Mouse (Mus musculus) bone marrow, adult 2 months (tissue): ENCODE data around the gene Gm10974. TPM values are rescaled to one million over a fixed set of nuclear protein-coding genes. Genes with fewer than 3 reads are reported as not detected.

Experiments
- H3K27ac ChIP-seq: fragments of 200-500 bp; 2 replicates; pipeline ENCODE4 v1.5.1; 2012; ENCODE audit warnings: low read depth, mild to moderate bottlenecking, control low read depth, inconsistent platforms, low read length; ENCODE audit not compliant: control insufficient read depth, poor library complexity, insufficient read depth
- H3K4me1 ChIP-seq: fragments of 200-500 bp; 2 replicates; pipeline ENCODE4 v1.6.1; 2011; ENCODE audit warnings: low read length; ENCODE audit not compliant: control insufficient read depth, insufficient read depth
- H3K4me3 ChIP-seq: fragments of 200-500 bp; replicated peaks from 2 replicates; pipeline ENCODE3; 2011; ENCODE audit warnings: mild to moderate bottlenecking, low read depth, low read length, control low read depth; ENCODE audit not compliant: control insufficient read depth
- CTCF ChIP-seq: fragments of 200-500 bp; IDR thresholded peaks from 2 replicates; pipeline ENCODE4 v1.5.1; 2011; ENCODE audit warnings: low read length, control low read depth; ENCODE audit not compliant: control insufficient read depth, insufficient read depth
- POLR2A ChIP-seq: fragments of 200-500 bp; IDR thresholded peaks from 2 replicates; pipeline ENCODE4 v1.6.1; 2011; ENCODE audit warnings: low read depth, mild to moderate bottlenecking, control low read depth, low read length, borderline replicate concordance; ENCODE audit not compliant: control insufficient read depth
- WGBS: fragments of 180-500 bp; shearing (Covaris S2); methylation state at CpG from one replicate; pipeline ENCODE4 v1.1.7; 2018; 5-methylcytosine and 5-hydroxymethylcytosine counted together
- polyA plus RNA-seq: library from polyadenylated mRNA; stranded (reverse); fragments of >200 nt; gene quantifications from 2 replicates; pipeline ENCODE4 v1.2.4, GENCODE M21; 2011; ENCODE audit warnings: low replicate concordance; ENCODE audit not compliant: missing spikeins, insufficient read depth, insufficient read length

Gm10974 gene
- polyA plus RNA-seq, 1 experiment = not detected

GRCm38 (mm10) chr7:66333906-66334500 is 31.7 kb upstream of the Gm10974 start:
- H3K27ac ChIP-seq = no peak overlapping the region
- TF ChIP-seq CTCF (no peak), POLR2A (no peak)
- WGBS = 81% methylated on average over 4 of the region's 4 CpGs
- H3K4me3 ChIP-seq = no peak overlapping the region
- no peaks in the 10 kb centered on the region for H3K4me1 ChIP-seq

DNA sequence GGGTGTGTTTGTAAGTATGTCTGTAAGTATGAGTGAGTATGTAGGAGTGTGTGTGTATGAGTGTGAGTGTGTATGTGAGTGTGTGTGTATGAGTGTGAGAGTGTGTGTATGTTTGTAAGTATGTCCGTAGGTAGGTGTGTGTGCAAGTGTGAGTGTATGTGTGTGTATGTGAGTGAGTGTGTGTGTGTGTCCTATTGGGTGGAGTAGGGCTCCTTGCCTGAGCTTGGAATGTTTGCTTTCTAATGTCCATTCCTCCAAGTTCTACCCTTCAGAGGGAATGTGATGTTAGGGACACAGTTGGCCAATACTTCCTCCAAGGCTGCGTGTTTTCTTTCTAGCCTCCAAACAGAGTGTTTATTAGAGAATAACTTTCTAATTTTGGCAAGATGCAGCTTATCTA is 28.8 kb upstream of the Gm10974 start:
- TF ChIP-seq CTCF = no peak
- TF ChIP-seq POLR2A = no peak
- WGBS = 68% methylated on average over 2 of the region's 2 CpGs

GRCm38 (mm10) chr7:66339625-66340024 is 26.1 kb upstream of the Gm10974 start:
- Histone ChIP-seq H3K4me3 (no peak overlapping the region), H3K27ac (no peak overlapping the region), H3K4me1 (no peaks in the 10 kb centered on the region; the same call in 1 of the 2 replicates)
- TF ChIP-seq CTCF = no peak
- no peak for TF ChIP-seq POLR2A
- WGBS = 70% methylated on average over 5 of the region's 5 CpGs

More for the DNA sequence above, 28.8 kb upstream of the Gm10974 start:
- Histone ChIP-seq H3K27ac (no peak overlapping the region), H3K4me1 (no peaks in the 10 kb centered on the region), H3K4me3 (no peak overlapping the region)

- TF ChIP-seq POLR2A (no peak), CTCF (no peak)
- 82% methylated on average over 3 of the region's 3 CpGs for WGBS
- Histone ChIP-seq H3K4me3 (no peak overlapping the region), H3K27ac (no peak overlapping the region), H3K4me1 (no peaks in the 10 kb centered on the region; the same call in 1 of the 2 replicates)
Observed at GRCm38 (mm10) chr7:66340044-66340443, 25.7 kb upstream of the Gm10974 start.

GRCm38 (mm10) chr7:66342323-66342722 is 23.4 kb upstream of the Gm10974 start:
- H3K4me1 ChIP-seq = no peaks in the 10 kb centered on the region; the same call in 1 of the 2 replicates

DNA sequence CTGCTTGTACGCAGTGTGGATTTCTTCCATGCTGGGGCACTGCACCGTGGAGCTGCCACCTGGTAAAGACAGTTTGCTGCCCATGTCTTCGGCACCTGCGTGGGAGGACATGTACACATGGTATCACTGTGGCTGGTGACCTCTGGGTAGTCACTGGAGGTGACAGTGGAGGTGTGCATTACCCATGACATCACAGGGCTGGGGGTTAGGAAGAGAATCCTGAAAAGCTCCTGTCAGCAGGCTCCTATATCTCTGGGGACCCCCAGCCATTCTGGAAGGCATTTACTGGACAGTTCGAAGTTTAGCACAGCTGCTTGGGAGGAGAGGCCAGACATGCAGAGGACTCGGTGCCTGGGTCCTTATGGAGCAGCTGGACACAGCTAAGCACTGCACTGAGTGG is 22.9 kb upstream of the Gm10974 start:
- Histone ChIP-seq H3K4me1 (no peaks in the 10 kb centered on the region; the same call in 1 of the 2 replicates), H3K27ac (no peak overlapping the region), H3K4me3 (no peak overlapping the region)
- 74% methylated on average over 6 of the region's 6 CpGs for WGBS
- no peak for TF ChIP-seq CTCF
- TF ChIP-seq POLR2A = no peak

More at GRCm38 (mm10) chr7:66342323-66342722, 23.4 kb upstream of the Gm10974 start:
- Histone ChIP-seq H3K27ac (no peak overlapping the region), H3K4me3 (no peak overlapping the region)
- WGBS = 43% methylated on average over 4 of the region's 4 CpGs
- TF ChIP-seq CTCF (no peak), POLR2A (no peak)

DNA sequence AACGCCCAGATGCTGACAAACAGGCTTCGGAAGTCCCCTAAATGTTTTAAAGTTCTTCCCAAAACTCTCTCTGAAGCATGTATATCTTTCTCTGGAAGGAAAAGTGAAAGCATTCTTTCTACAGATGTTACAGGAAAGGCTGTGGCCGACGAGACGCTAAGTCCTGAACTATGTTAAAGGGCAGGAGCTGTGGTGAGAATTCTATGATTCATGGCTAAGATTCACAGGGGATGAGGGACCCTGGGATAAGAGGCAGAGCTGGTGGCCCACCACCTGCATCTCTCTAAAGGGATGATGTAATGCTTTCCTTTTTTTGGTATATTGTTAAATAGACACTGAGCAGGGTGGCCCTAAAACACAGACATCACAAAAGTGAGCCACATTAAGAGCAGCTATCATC is 22.4 kb upstream of the Gm10974 start:
- no peak overlapping the region for H3K27ac ChIP-seq
- no peak overlapping the region for H3K4me3 ChIP-seq
- H3K4me1 ChIP-seq = no peaks in the 10 kb centered on the region; the same call in 1 of the 2 replicates
- 64% methylated on average over 5 of the region's 5 CpGs for WGBS
- no peak for TF ChIP-seq POLR2A
- TF ChIP-seq CTCF = no peak

DNA sequence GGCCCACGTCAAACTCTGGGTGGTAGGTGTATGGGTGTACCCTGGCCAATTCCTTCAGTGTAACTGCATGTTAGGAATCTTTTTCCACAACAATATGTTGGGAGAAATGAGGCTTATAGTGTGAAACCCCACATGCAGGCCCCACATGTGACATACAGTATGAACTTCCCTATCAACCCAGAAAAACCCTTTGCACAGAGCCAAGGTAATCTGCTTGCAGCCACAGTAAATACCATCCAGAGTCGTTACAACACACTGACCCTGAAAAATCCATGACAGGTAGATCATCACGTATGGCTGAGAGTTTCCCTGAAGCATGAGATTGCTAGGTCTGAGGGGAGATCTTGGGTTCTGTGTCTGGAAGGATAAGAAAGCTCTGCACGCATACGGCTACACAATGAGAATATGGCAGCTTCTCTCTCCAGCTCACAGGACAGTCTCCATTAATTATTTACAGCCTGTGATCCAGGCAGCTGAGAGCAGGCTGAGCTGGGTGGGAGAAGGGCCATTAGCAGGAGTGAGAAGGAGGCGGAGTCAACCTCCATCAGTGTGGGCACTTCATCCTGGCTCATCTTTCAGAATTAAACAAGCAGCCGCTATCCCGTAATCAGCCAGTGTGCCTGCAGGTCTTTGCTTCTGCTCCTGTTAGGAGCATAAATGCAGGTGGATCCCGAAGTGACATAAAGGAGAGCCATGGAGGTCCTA is 18.6 kb upstream of the Gm10974 start:
- Histone ChIP-seq H3K4me1 (no peaks in the 10 kb centered on the region; the same call in 1 of the 2 replicates), H3K4me3 (no peak overlapping the region), H3K27ac (no peak overlapping the region)
- 85% methylated on average over 9 of the region's 9 CpGs for WGBS
- TF ChIP-seq POLR2A (no peak), CTCF (no peak)
